Mouse (Mus musculus): ENCODE data around the gene Mttp. TPM values are rescaled to one million over a fixed set of nuclear protein-coding genes. Genes with fewer than 3 reads are reported as not detected.

Gene Mttp
- 6.3 TPM in 2 replicates for polyA plus RNA-seq (2014; fragmentation: Nextera tagmentation; extraction: Ambion mirVana)

- 0 out of 2 replicates have a peak, but pooled peaks have one; percentile 24 for ATAC-seq (ENCODE audit: low read depth)
- Histone ChIP-seq H3K4me1 (ENCODE audit: control insufficient read depth, insufficient read depth, low read length) (peaks cover 6% of the 10 kb centered on the region), H3K27me3 (replicated peaks; ENCODE audit: control insufficient read depth, insufficient read depth, low read length) (no peaks in the 10 kb centered on the region), H3K9ac (ENCODE audit: low read depth, low read length) (peak within 1 kb of the TSS; percentile 89), H3K4me2 (ENCODE audit: low read depth, low read length) (peak within 1 kb of the TSS; percentile 83), H3K4me3 (ENCODE audit: low read depth, low read length) (peak within 1 kb of the TSS; percentile 51), H3K27ac (replicated peaks; ENCODE audit: low read depth, low read length) (peak within 1 kb of the TSS; percentile 99), H3K9me3 (ENCODE audit: control insufficient read depth, low read length) (no peaks in the 10 kb centered on the region), H3K36me3 (ENCODE audit: control insufficient read depth, insufficient read depth, low read length) (peaks cover 12% of the 10 kb centered on the region)
- peak; percentile 94 for DNase-seq (ENCODE audit: low spot score)
- WGBS: 4% methylated on average over 8 of the region's 8 CpGs
Measured at GRCm38 (mm10) chr3:138144642-138145171, at the start of gene Mttp. Mttp (minus strand) TSS chr3:138144968.

- Histone ChIP-seq H3K4me2 (ENCODE audit: low read depth, low read length) (no peak within 1 kb of the TSS), H3K9ac (ENCODE audit: low read depth, low read length) (no peak within 1 kb of the TSS), H3K27ac (replicated peaks; ENCODE audit: low read depth, low read length) (no peak within 1 kb of the TSS), H3K27me3 (replicated peaks; ENCODE audit: control insufficient read depth, insufficient read depth, low read length) (no peaks in the 10 kb centered on the region), H3K4me3 (ENCODE audit: low read depth, low read length) (no peak within 1 kb of the TSS), H3K4me1 (ENCODE audit: control insufficient read depth, insufficient read depth, low read length) (no peaks in the 10 kb centered on the region), H3K9me3 (ENCODE audit: control insufficient read depth, low read length) (no peaks in the 10 kb centered on the region), H3K36me3 (ENCODE audit: control insufficient read depth, insufficient read depth, low read length) (no peaks in the 10 kb centered on the region)
- WGBS: 86% methylated on average over 15 of the region's 15 CpGs
- no peak for DNase-seq (ENCODE audit: low spot score)
- ATAC-seq (ENCODE audit: low read depth): no peak
Measured at GRCm38 (mm10) chr3:138193683-138194302, 49.0 kb upstream of the Mttp start, which contains the start of gene 4930579F01Rik. 4930579F01Rik (minus strand) TSS chr3:138193825.

- Histone ChIP-seq H3K4me2 (ENCODE audit: low read depth, low read length) (no peak overlapping the region), H3K4me1 (ENCODE audit: control insufficient read depth, insufficient read depth, low read length) (no peaks in the 10 kb centered on the region), H3K27me3 (replicated peaks; ENCODE audit: control insufficient read depth, insufficient read depth, low read length) (no peaks in the 10 kb centered on the region), H3K4me3 (ENCODE audit: low read depth, low read length) (no peak overlapping the region), H3K36me3 (ENCODE audit: control insufficient read depth, insufficient read depth, low read length) (no peaks in the 10 kb centered on the region), H3K9ac (ENCODE audit: low read depth, low read length) (no peak overlapping the region), H3K27ac (replicated peaks; ENCODE audit: low read depth, low read length) (no peak overlapping the region), H3K9me3 (ENCODE audit: control insufficient read depth, low read length) (no peaks in the 10 kb centered on the region)
- ATAC-seq (ENCODE audit: low read depth): no peak
- DNase-seq (ENCODE audit: low spot score): no peak
- 78% methylated on average over 7 of the region's 7 CpGs for WGBS
Measured at GRCm38 (mm10) chr3:138192260-138192659, 47.5 kb upstream of the Mttp start.

- Histone ChIP-seq H3K4me1 (ENCODE audit: control insufficient read depth, insufficient read depth, low read length) (no peaks in the 10 kb centered on the region), H3K27me3 (replicated peaks; ENCODE audit: control insufficient read depth, insufficient read depth, low read length) (no peaks in the 10 kb centered on the region), H3K9me3 (ENCODE audit: control insufficient read depth, low read length) (no peaks in the 10 kb centered on the region), H3K36me3 (ENCODE audit: control insufficient read depth, insufficient read depth, low read length) (no peaks in the 10 kb centered on the region), H3K4me3 (ENCODE audit: low read depth, low read length) (no peak overlapping the region), H3K27ac (replicated peaks; ENCODE audit: low read depth, low read length) (no peak overlapping the region), H3K9ac (ENCODE audit: low read depth, low read length) (no peak overlapping the region), H3K4me2 (ENCODE audit: low read depth, low read length) (no peak overlapping the region)
- ATAC-seq (ENCODE audit: low read depth): no peak
- 89% methylated on average over 26 of the region's 26 CpGs for WGBS
- DNase-seq (ENCODE audit: low spot score): no peak
Measured at GRCm38 (mm10) chr3:138185995-138186930, 41.5 kb upstream of the Mttp start.

GRCm38 (mm10) chr3:138185290-138185689 is 40.5 kb upstream of the Mttp start:
- ATAC-seq (ENCODE audit: low read depth): peak; percentile 26; the same call in 1 of the 2 replicates
- Histone ChIP-seq H3K27me3 (replicated peaks; ENCODE audit: control insufficient read depth, insufficient read depth, low read length) (no peaks in the 10 kb centered on the region), H3K4me1 (ENCODE audit: control insufficient read depth, insufficient read depth, low read length) (no peaks in the 10 kb centered on the region), H3K36me3 (ENCODE audit: control insufficient read depth, insufficient read depth, low read length) (no peaks in the 10 kb centered on the region), H3K4me3 (ENCODE audit: low read depth, low read length) (no peak overlapping the region), H3K9ac (ENCODE audit: low read depth, low read length) (no peak overlapping the region), H3K9me3 (ENCODE audit: control insufficient read depth, low read length) (no peaks in the 10 kb centered on the region), H3K4me2 (ENCODE audit: low read depth, low read length) (no peak overlapping the region), H3K27ac (replicated peaks; ENCODE audit: low read depth, low read length) (no peak overlapping the region)
- peak; percentile 54 for DNase-seq (ENCODE audit: low spot score)
- WGBS: 56% methylated on average over 4 of the region's 4 CpGs

GRCm38 (mm10) chr3:138183371-138183770 is 38.6 kb upstream of the Mttp start:
- Histone ChIP-seq H3K9me3 (ENCODE audit: control insufficient read depth, low read length) (no peaks in the 10 kb centered on the region), H3K27me3 (replicated peaks; ENCODE audit: control insufficient read depth, insufficient read depth, low read length) (no peaks in the 10 kb centered on the region), H3K27ac (replicated peaks; ENCODE audit: low read depth, low read length) (no peak overlapping the region), H3K4me3 (ENCODE audit: low read depth, low read length) (no peak overlapping the region), H3K4me2 (ENCODE audit: low read depth, low read length) (no peak overlapping the region), H3K4me1 (ENCODE audit: control insufficient read depth, insufficient read depth, low read length) (no peaks in the 10 kb centered on the region), H3K9ac (ENCODE audit: low read depth, low read length) (no peak overlapping the region), H3K36me3 (ENCODE audit: control insufficient read depth, insufficient read depth, low read length) (no peaks in the 10 kb centered on the region)
- DNase-seq (ENCODE audit: low spot score) (no peak), ATAC-seq (ENCODE audit: low read depth) (no peak)
- WGBS: 83% methylated on average over 7 of the region's 7 CpGs

- Histone ChIP-seq H3K9me3 (ENCODE audit: control insufficient read depth, low read length) (0 out of 2 replicates have a peak, but pooled peaks cover 5% of the 10 kb centered on the region), H3K27me3 (replicated peaks; ENCODE audit: control insufficient read depth, insufficient read depth, low read length) (no peaks in the 10 kb centered on the region), H3K27ac (replicated peaks; ENCODE audit: low read depth, low read length) (no peak overlapping the region), H3K4me2 (ENCODE audit: low read depth, low read length) (no peak overlapping the region), H3K4me3 (ENCODE audit: low read depth, low read length) (no peak overlapping the region), H3K9ac (ENCODE audit: low read depth, low read length) (no peak overlapping the region), H3K36me3 (ENCODE audit: control insufficient read depth, insufficient read depth, low read length) (no peaks in the 10 kb centered on the region), H3K4me1 (ENCODE audit: control insufficient read depth, insufficient read depth, low read length) (no peaks in the 10 kb centered on the region)
- ATAC-seq (ENCODE audit: low read depth): no peak
- no peak for DNase-seq (ENCODE audit: low spot score)
- 91% methylated on average over 2 of the region's 2 CpGs for WGBS
Measured at GRCm38 (mm10) chr3:138182019-138182418, 37.3 kb upstream of the Mttp start.

- no peak for DNase-seq (ENCODE audit: low spot score)
- Histone ChIP-seq H3K4me1 (ENCODE audit: control insufficient read depth, insufficient read depth, low read length) (no peaks in the 10 kb centered on the region), H3K27ac (replicated peaks; ENCODE audit: low read depth, low read length) (no peak overlapping the region), H3K9me3 (ENCODE audit: control insufficient read depth, low read length) (0 out of 2 replicates have a peak, but pooled peaks cover 5% of the 10 kb centered on the region), H3K27me3 (replicated peaks; ENCODE audit: control insufficient read depth, insufficient read depth, low read length) (no peaks in the 10 kb centered on the region), H3K9ac (ENCODE audit: low read depth, low read length) (no peak overlapping the region), H3K4me3 (ENCODE audit: low read depth, low read length) (no peak overlapping the region), H3K36me3 (ENCODE audit: control insufficient read depth, insufficient read depth, low read length) (no peaks in the 10 kb centered on the region), H3K4me2 (ENCODE audit: low read depth, low read length) (no peak overlapping the region)
- WGBS: 73% methylated on average over 6 of the region's 6 CpGs
- no peak for ATAC-seq (ENCODE audit: low read depth)
Measured at GRCm38 (mm10) chr3:138175551-138175950, 30.8 kb upstream of the Mttp start.

All from embryonic facial prominence, embryonic 14.5 days (tissue).